Mouse (Mus musculus): ENCODE results near the gene Sept9. TPM values are rescaled to one million over a fixed set of nuclear protein-coding genes. Genes with fewer than 3 reads are reported as not detected.

Sept9 gene
- polyA plus RNA-seq (2012; rRNA removed) = 11.7 and 12.2 TPM in 2 replicates

GRCm38 (mm10) chr11:117199282-117200175, at the start of gene Sept9:
Gene Sept9 (plus strand): TSS chr11:117199661.
- Histone ChIP-seq H3K36me3 (ENCODE audit: control insufficient read depth, insufficient read depth, low read length) (no peaks in the 10 kb centered on the region), H3K27me3 (ENCODE audit: control insufficient read depth, insufficient read depth, low read length) (no peaks in the 10 kb centered on the region), H3K4me1 (ENCODE audit: control insufficient read depth, insufficient read depth, low read length) (no peaks in the 10 kb centered on the region), H3K27ac (ENCODE audit: control insufficient read depth, insufficient read depth, low read depth, low read length) (no peak within 1 kb of the TSS), H3K4me3 (ENCODE audit: control insufficient read depth, low read depth, low read length) (no peak within 1 kb of the TSS)
- TF ChIP-seq CTCF (IDR thresholded peaks at IDR 0.05; ENCODE audit: control insufficient read depth, insufficient read depth, insufficient replicate concordance, low read depth, low read length) (no peak), POLR2A (IDR thresholded peaks at IDR 0.05; ENCODE audit: control insufficient read depth, low read depth, low read length) (no peak)

- no peaks in the 10 kb centered on the region; the same call in none of the 2 replicates for H3K36me3 ChIP-seq (ENCODE audit: control insufficient read depth, insufficient read depth, low read length)
Measured at GRCm38 (mm10) chr11:117150467-117150966, 48.9 kb upstream of the Sept9 start.

GRCm38 (mm10) chr11:117151461-117151860, 48.0 kb upstream of the Sept9 start:
- Histone ChIP-seq H3K27me3 (ENCODE audit: control insufficient read depth, insufficient read depth, low read length) (no peaks in the 10 kb centered on the region), H3K36me3 (ENCODE audit: control insufficient read depth, insufficient read depth, low read length) (no peaks in the 10 kb centered on the region; the same call in none of the 2 replicates), H3K4me3 (ENCODE audit: control insufficient read depth, low read depth, low read length) (no peak overlapping the region), H3K4me1 (ENCODE audit: control insufficient read depth, insufficient read depth, low read length) (no peaks in the 10 kb centered on the region), H3K27ac (ENCODE audit: control insufficient read depth, insufficient read depth, low read depth, low read length) (no peak overlapping the region)
- TF ChIP-seq POLR2A (IDR thresholded peaks at IDR 0.05; ENCODE audit: control insufficient read depth, low read depth, low read length) (no peak), CTCF (IDR thresholded peaks at IDR 0.05; ENCODE audit: control insufficient read depth, insufficient read depth, insufficient replicate concordance, low read depth, low read length) (no peak)

More at GRCm38 (mm10) chr11:117150467-117150966, 48.9 kb upstream of the Sept9 start:
- H3K27ac ChIP-seq (ENCODE audit: control insufficient read depth, insufficient read depth, low read depth, low read length) = no peak overlapping the region
- H3K4me3 ChIP-seq (ENCODE audit: control insufficient read depth, low read depth, low read length) = no peak overlapping the region
- H3K4me1 ChIP-seq (ENCODE audit: control insufficient read depth, insufficient read depth, low read length) = no peaks in the 10 kb centered on the region
- no peaks in the 10 kb centered on the region for H3K27me3 ChIP-seq (ENCODE audit: control insufficient read depth, insufficient read depth, low read length)
- TF ChIP-seq CTCF (IDR thresholded peaks at IDR 0.05; ENCODE audit: control insufficient read depth, insufficient read depth, insufficient replicate concordance, low read depth, low read length) (no peak), POLR2A (IDR thresholded peaks at IDR 0.05; ENCODE audit: control insufficient read depth, low read depth, low read length) (no peak)

- Histone ChIP-seq H3K27ac (ENCODE audit: control insufficient read depth, insufficient read depth, low read depth, low read length) (no peak overlapping the region), H3K4me1 (ENCODE audit: control insufficient read depth, insufficient read depth, low read length) (peaks cover 2% of the 10 kb centered on the region; the same call in 1 of the 2 replicates), H3K36me3 (ENCODE audit: control insufficient read depth, insufficient read depth, low read length) (no peaks in the 10 kb centered on the region; the same call in none of the 2 replicates), H3K27me3 (ENCODE audit: control insufficient read depth, insufficient read depth, low read length) (no peaks in the 10 kb centered on the region), H3K4me3 (ENCODE audit: control insufficient read depth, low read depth, low read length) (no peak overlapping the region)
- TF ChIP-seq CTCF (IDR thresholded peaks at IDR 0.05; ENCODE audit: control insufficient read depth, insufficient read depth, insufficient replicate concordance, low read depth, low read length) (no peak), POLR2A (IDR thresholded peaks at IDR 0.05; ENCODE audit: control insufficient read depth, low read depth, low read length) (no peak)
Measured at GRCm38 (mm10) chr11:117152541-117152940, 46.9 kb upstream of the Sept9 start.

GRCm38 (mm10) chr11:117153553-117153952, 45.9 kb upstream of the Sept9 start:
- peaks cover 2% of the 10 kb centered on the region; the same call in 1 of the 2 replicates for H3K4me1 ChIP-seq (ENCODE audit: control insufficient read depth, insufficient read depth, low read length)

GRCm38 (mm10) chr11:117154088-117154815, 45.2 kb upstream of the Sept9 start:
- Histone ChIP-seq H3K27me3 (ENCODE audit: control insufficient read depth, insufficient read depth, low read length) (no peaks in the 10 kb centered on the region), H3K27ac (ENCODE audit: control insufficient read depth, insufficient read depth, low read depth, low read length) (no peak overlapping the region), H3K4me3 (ENCODE audit: control insufficient read depth, low read depth, low read length) (no peak overlapping the region), H3K36me3 (ENCODE audit: control insufficient read depth, insufficient read depth, low read length) (no peaks in the 10 kb centered on the region; the same call in 1 of the 2 replicates), H3K4me1 (ENCODE audit: control insufficient read depth, insufficient read depth, low read length) (peaks cover 2% of the 10 kb centered on the region; the same call in 1 of the 2 replicates)
- TF ChIP-seq CTCF (IDR thresholded peaks at IDR 0.05; ENCODE audit: control insufficient read depth, insufficient read depth, insufficient replicate concordance, low read depth, low read length) = no peak
- no peak for TF ChIP-seq POLR2A (IDR thresholded peaks at IDR 0.05; ENCODE audit: control insufficient read depth, low read depth, low read length)

More at GRCm38 (mm10) chr11:117153553-117153952, 45.9 kb upstream of the Sept9 start:
- Histone ChIP-seq H3K27ac (ENCODE audit: control insufficient read depth, insufficient read depth, low read depth, low read length) (no peak overlapping the region), H3K4me3 (ENCODE audit: control insufficient read depth, low read depth, low read length) (no peak overlapping the region), H3K27me3 (ENCODE audit: control insufficient read depth, insufficient read depth, low read length) (no peaks in the 10 kb centered on the region), H3K36me3 (ENCODE audit: control insufficient read depth, insufficient read depth, low read length) (no peaks in the 10 kb centered on the region; the same call in 1 of the 2 replicates)
- TF ChIP-seq CTCF (IDR thresholded peaks at IDR 0.05; ENCODE audit: control insufficient read depth, insufficient read depth, insufficient replicate concordance, low read depth, low read length) (no peak), POLR2A (IDR thresholded peaks at IDR 0.05; ENCODE audit: control insufficient read depth, low read depth, low read length) (no peak)
